Mouse (Mus musculus) embryo, embryonic 10.5 days (tissue): ENCODE results near the gene Oit1.
A peak's percentile ranks its signal among the peaks of the same experiment; 100 is the strongest.

Source experiments
- DNase-seq: peaks from one replicate; pipeline ENCODE4 v3.0.0-alpha.2; 2015; ENCODE audit warnings: low spot score

Oit1 gene

GRCm38 (mm10) chr14:8378685-8379313 lies at the start of gene Oit1:
TSS of gene Oit1 (minus strand) at chr14:8378754.
- DNase-seq: no peak

- no peak for DNase-seq
These were observed 44.3 kb upstream of the Oit1 start for GRCm38 (mm10) chr14:8422833-8423232.

- DNase-seq: peak; percentile 61
These were observed 42.7 kb upstream of the Oit1 start for GRCm38 (mm10) chr14:8421199-8421787.

GRCm38 (mm10) chr14:8418610-8419009 lies 40.1 kb upstream of the Oit1 start:
- DNase-seq: no peak

GRCm38 (mm10) chr14:8405946-8406345 lies 27.4 kb upstream of the Oit1 start:
- DNase-seq: peak; percentile 18

- DNase-seq: no peak
These were observed 24.8 kb upstream of the Oit1 start for GRCm38 (mm10) chr14:8403310-8403709.

- DNase-seq: no peak
These were observed 20.0 kb upstream of the Oit1 start for GRCm38 (mm10) chr14:8398507-8398906.

- DNase-seq: no peak
These were observed 17.2 kb upstream of the Oit1 start for GRCm38 (mm10) chr14:8395690-8396287.

GRCm38 (mm10) chr14:8392181-8392825 lies 13.7 kb upstream of the Oit1 start:
- DNase-seq: no peak

GRCm38 (mm10) chr14:8369394-8369793 lies 9.2 kb downstream of the Oit1 start:
- DNase-seq: peak; percentile 29

- DNase-seq: no peak
These were observed 9.7 kb downstream of the Oit1 start for GRCm38 (mm10) chr14:8368900-8369299.

- peak; percentile 49 for DNase-seq
These were observed 10.6 kb downstream of the Oit1 start for GRCm38 (mm10) chr14:8367727-8368520.

- peak; percentile 37 for DNase-seq
These were observed 11.4 kb downstream of the Oit1 start for GRCm38 (mm10) chr14:8367121-8367520.

- no peak for DNase-seq
These were observed 12.7 kb downstream of the Oit1 start for GRCm38 (mm10) chr14:8365833-8366232.

GRCm38 (mm10) chr14:8356836-8357235 lies 21.7 kb downstream of the Oit1 start:
- DNase-seq: no peak

- DNase-seq: peak; percentile 92
These were observed 22.5 kb downstream of the Oit1 start for GRCm38 (mm10) chr14:8355999-8356501.

GRCm38 (mm10) chr14:8348927-8349326 lies 29.6 kb downstream of the Oit1 start:
- peak; percentile 28 for DNase-seq

GRCm38 (mm10) chr14:8346255-8346997 lies 32.1 kb downstream of the Oit1 start:
- DNase-seq: peak; percentile 95

- no peak for DNase-seq
These were observed 33.0 kb downstream of the Oit1 start for GRCm38 (mm10) chr14:8345566-8345965.

- no peak for DNase-seq
These were observed 35.9 kb downstream of the Oit1 start for GRCm38 (mm10) chr14:8342509-8343106.

- no peak for DNase-seq
These were observed 38.3 kb downstream of the Oit1 start for GRCm38 (mm10) chr14:8340226-8340625.
